In genomic region chr8:3483546-3483945, GRCm38 (mm10) we compare ENCODE assay signal across 24 mouse cellular contexts. TPM values are rescaled to one million over a fixed set of nuclear protein-coding genes. Genes with fewer than 3 reads are reported as not detected.
"Had no signal": no experiment of that assay in that cellular context is flagged by ENCODE, and none has a peak within 500 bp of the region (broad histone marks: within the 10 kb centered on the region; RNA-seq: fewer than 3 reads in every experiment).

No protein-coding gene starts in this region.

- H3K27me3 ChIP-seq: lung, embryonic 15.5 days; midbrain, embryonic 13.5 days; midbrain, embryonic 15.5 days; neural tube, embryonic 12.5 days had no signal

- H3K27ac ChIP-seq: liver, embryonic 12.5 days; liver, embryonic 14.5 days; lung, embryonic 15.5 days; macrophage; midbrain, embryonic 13.5 days; midbrain, embryonic 15.5 days; neural tube, embryonic 12.5 days had no signal

- H3K4me3 ChIP-seq: liver, embryonic 12.5 days; lung, embryonic 15.5 days; megakaryocyte, embryonic 14.5 days; midbrain, embryonic 13.5 days; midbrain, embryonic 15.5 days; neural tube, embryonic 12.5 days had no signal

- H3K36me3 ChIP-seq: liver, embryonic 12.5 days; lung, embryonic 15.5 days; midbrain, embryonic 13.5 days; midbrain, embryonic 15.5 days; neural tube, embryonic 12.5 days had no signal

- DNase-seq: retina, postnatal 1 day; right cerebral cortex, adult 18-20 months; right cerebral cortex, postnatal 25 days; right cerebral cortex, postnatal 4 days; spleen, adult 18-20 months; thymus, adult 18-20 months; thymus, postnatal 14 days; thymus, postnatal 36 days had no signal

- H3K4me1 ChIP-seq: midbrain, embryonic 13.5 days; midbrain, embryonic 15.5 days; neural tube, embryonic 12.5 days had no signal

- ATAC-seq: liver, embryonic 12.5 days; midbrain, embryonic 13.5 days; midbrain, embryonic 15.5 days had no signal

- H3K4me2 ChIP-seq: liver, embryonic 12.5 days; lung, embryonic 15.5 days; midbrain, embryonic 11.5 days; midbrain, embryonic 13.5 days; midbrain, embryonic 15.5 days; neural tube, embryonic 12.5 days had no signal

- H3K9me3 ChIP-seq: liver, embryonic 12.5 days; lung, embryonic 15.5 days; megakaryocyte, embryonic 14.5 days; midbrain, embryonic 13.5 days; midbrain, embryonic 15.5 days; neural tube, embryonic 12.5 days had no signal

- H3K9ac ChIP-seq: liver, embryonic 12.5 days; liver, embryonic 14.5 days; lung, embryonic 15.5 days; midbrain, embryonic 13.5 days; midbrain, embryonic 15.5 days; neural tube, embryonic 12.5 days had no signal

RNA-seq across cellular contexts. Expression of gene Tex45, which starts 12.9 kb away (rescaled TPM):
- total RNA-seq: liver, adult 2 months; neutrophil, adult 5-6 weeks had no signal
- polyA plus RNA-seq: liver, embryonic 12.5 days; liver, embryonic 16.5 days; lung, embryonic 15.5 days; macrophage; neural tube, embryonic 12.5 days; stomach, embryonic 14.5 days; stomach, embryonic 16.5 days; thymus, postnatal 0 days had no signal

RNA-seq across cellular contexts. Expression of gene Pex11g, which starts 16.1 kb away (rescaled TPM):
- total RNA-seq: monocyte, adult 5-6 weeks had no signal
